Mouse (Mus musculus) embryonic facial prominence, embryonic 12.5 days (tissue): ENCODE data around the gene Iars2. TPM values are rescaled to one million over a fixed set of nuclear protein-coding genes. Genes with fewer than 3 reads are reported as not detected.
"Not testable (repeated sequence)": the region's sequence is repeated elsewhere in the genome, so short reads cannot be mapped to it uniquely, and the experiment has no call there.

ENCODE experiments used
- ATAC-seq: fragments of 200-750 bp; cut with Nextera tagmentation; 2 replicates; pipeline ENCODE4 v1.8.0; 2017; ENCODE audit not compliant: insufficient number of reproducible peaks, insufficient read depth, low FRiP score, low TSS enrichment
- H3K27ac ChIP-seq: fragments of 300-500 bp; sonication (generic); 2 replicates; pipeline ENCODE4 v1.5.1; 2016; ENCODE audit warnings: mild to moderate bottlenecking
- H3K27me3 ChIP-seq: fragments of 300-500 bp; sonication (generic); 2 replicates; pipeline ENCODE4 v1.6.1; 2016; ENCODE audit warnings: mild to moderate bottlenecking, moderate library complexity
- H3K36me3 ChIP-seq: fragments of 300-500 bp; sonication (generic); 2 replicates; pipeline ENCODE4 v1.6.1; 2016; ENCODE audit warnings: mild to moderate bottlenecking
- H3K4me1 ChIP-seq: fragments of 300-500 bp; sonication (generic); 2 replicates; pipeline ENCODE4 v1.6.1; 2016
- H3K4me2 ChIP-seq: fragments of 300-500 bp; sonication (generic); replicated peaks from 2 replicates; pipeline ENCODE4 v1.6.1; 2016; ENCODE audit warnings: mild to moderate bottlenecking, moderate library complexity
- H3K4me3 ChIP-seq: fragments of 300-500 bp; sonication (generic); 2 replicates; pipeline ENCODE4 v1.5.1; 2016; ENCODE audit warnings: mild to moderate bottlenecking
- H3K9ac ChIP-seq: fragments of 300-500 bp; sonication (generic); 2 replicates; pipeline ENCODE4 v1.6.1; 2016; ENCODE audit warnings: mild to moderate bottlenecking, moderate library complexity
- H3K9me3 ChIP-seq: fragments of 300-500 bp; sonication (generic); 2 replicates; pipeline ENCODE4 v1.6.1; 2016; ENCODE audit warnings: mild to moderate bottlenecking, moderate library complexity
- WGBS: fragments of 180-500 bp; shearing (Covaris S2); methylation state at CpG from one replicate; pipeline ENCODE4 v1.1.7; 2016; 5-methylcytosine and 5-hydroxymethylcytosine counted together
- polyA plus RNA-seq: library from polyadenylated mRNA; unstranded; fragments of >200 nt; fragmentation: Nextera tagmentation; extraction: Ambion mirVana; gene quantifications from 2 replicates; pipeline ENCODE4 v1.2.1, GENCODE M21; 2016

The Iars2 gene
- polyA plus RNA-seq, 1 experiment from 2014 or later = 29.1 TPM

DNA sequence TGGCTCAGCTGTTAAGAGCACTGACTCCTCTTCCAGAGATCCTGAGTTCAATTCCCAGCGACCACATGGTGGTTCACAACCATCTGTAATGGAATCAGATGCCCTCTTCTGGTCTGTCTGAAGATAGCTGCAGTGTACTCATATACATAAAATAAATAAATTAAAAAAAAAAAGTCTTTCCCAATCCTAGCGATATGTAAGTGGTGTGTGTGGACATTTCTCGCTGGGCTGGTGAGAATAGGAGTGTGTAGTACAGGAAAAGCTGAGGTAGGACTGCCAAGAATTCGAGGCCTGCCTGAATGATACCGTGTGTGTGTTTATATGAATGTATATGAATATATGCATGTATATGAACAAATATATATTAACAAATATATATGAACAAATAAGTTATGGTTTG is 2.2 kb upstream of the Iars2 start:
- Histone ChIP-seq H3K27ac (no peak overlapping the region), H3K36me3 (peaks cover 8% of the 10 kb centered on the region; the same call in 1 of the 2 replicates), H3K9me3 (no peaks in the 10 kb centered on the region), H3K27me3 (no peaks in the 10 kb centered on the region), H3K4me3 (peak overlapping the region; percentile 59; the same call in 1 of the 2 replicates), H3K9ac (no peak overlapping the region), H3K4me1 (peaks cover 11% of the 10 kb centered on the region; the same call in 1 of the 2 replicates), H3K4me2 (peak overlapping the region; percentile 77; the same call in 1 of the 2 replicates)
- ATAC-seq = no peak
- WGBS = 52% methylated on average over 5 of the region's 5 CpGs

DNA sequence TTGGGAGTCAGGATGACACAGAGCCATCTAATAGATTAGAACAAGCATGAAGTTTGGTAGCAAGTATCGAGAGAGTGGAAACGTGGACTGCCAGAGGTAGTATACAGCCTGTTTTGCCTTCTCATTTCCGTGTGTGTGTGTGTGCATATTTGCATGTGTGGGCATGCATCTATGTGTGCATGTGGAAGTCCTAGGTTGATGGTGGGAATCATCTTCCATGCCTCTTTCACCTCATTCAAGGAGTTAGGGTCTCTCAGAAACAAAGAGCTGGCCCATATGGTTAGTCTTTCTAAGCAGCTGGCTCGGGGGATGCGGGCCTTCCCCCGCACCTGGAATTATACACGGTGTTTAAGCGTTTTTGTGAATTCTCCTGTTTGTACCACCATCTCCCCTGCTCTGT is 655 bp upstream of the Iars2 start:
- no peaks in the 10 kb centered on the region for H3K9me3 ChIP-seq
- 94% methylated on average over 8 of the region's 8 CpGs for WGBS
- H3K27ac ChIP-seq = no peak overlapping the region
- H3K9ac ChIP-seq = no peak overlapping the region
- no peaks in the 10 kb centered on the region for H3K27me3 ChIP-seq
- H3K4me3 ChIP-seq = peak overlapping the region; percentile 92; the same call in 1 of the 2 replicates
- ATAC-seq = no peak
- H3K36me3 ChIP-seq = peaks cover 18% of the 10 kb centered on the region
- H3K4me2 ChIP-seq = peak overlapping the region; percentile 68; the same call in 1 of the 2 replicates
- peaks cover 11% of the 10 kb centered on the region; the same call in 1 of the 2 replicates for H3K4me1 ChIP-seq

DNA sequence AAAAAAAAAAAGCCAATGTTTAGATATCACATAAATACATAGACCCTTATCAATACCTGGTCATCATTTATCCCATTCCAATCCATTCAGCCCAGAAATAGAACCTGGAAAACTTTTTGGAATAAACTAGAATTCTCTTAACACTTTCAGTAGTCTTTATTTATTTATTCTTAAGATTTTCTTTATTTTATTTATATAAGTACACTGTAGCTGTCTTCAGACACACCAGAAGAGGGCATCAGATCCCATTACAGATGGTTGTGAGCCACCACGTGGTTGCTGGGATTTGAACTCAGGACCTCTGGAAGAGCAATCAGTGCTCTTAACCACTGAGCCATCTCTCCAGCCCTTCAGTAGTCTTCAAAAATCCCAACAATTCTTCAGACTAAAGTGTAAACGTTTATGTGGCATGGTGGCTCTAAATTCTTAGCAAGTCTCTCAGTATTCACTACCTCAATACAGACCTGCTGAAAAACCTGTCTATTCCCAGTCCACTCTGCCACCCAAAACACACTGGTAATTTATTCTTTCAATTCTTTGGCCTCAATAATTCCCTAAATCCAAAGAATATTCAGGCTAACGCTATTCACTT is 1.3 kb downstream of the Iars2 start:
- H3K27ac ChIP-seq, ATAC-seq, H3K9ac ChIP-seq, H3K27me3 ChIP-seq, H3K4me1 ChIP-seq, H3K9me3 ChIP-seq: not testable (repeated sequence)
- peak overlapping the region; percentile 68 for H3K4me2 ChIP-seq
- H3K36me3 ChIP-seq = peaks cover 34% of the 10 kb centered on the region
- WGBS = 67% methylated on average over 3 of the region's 3 CpGs
- peak overlapping the region; percentile 92; the same call in 1 of the 2 replicates for H3K4me3 ChIP-seq

DNA sequence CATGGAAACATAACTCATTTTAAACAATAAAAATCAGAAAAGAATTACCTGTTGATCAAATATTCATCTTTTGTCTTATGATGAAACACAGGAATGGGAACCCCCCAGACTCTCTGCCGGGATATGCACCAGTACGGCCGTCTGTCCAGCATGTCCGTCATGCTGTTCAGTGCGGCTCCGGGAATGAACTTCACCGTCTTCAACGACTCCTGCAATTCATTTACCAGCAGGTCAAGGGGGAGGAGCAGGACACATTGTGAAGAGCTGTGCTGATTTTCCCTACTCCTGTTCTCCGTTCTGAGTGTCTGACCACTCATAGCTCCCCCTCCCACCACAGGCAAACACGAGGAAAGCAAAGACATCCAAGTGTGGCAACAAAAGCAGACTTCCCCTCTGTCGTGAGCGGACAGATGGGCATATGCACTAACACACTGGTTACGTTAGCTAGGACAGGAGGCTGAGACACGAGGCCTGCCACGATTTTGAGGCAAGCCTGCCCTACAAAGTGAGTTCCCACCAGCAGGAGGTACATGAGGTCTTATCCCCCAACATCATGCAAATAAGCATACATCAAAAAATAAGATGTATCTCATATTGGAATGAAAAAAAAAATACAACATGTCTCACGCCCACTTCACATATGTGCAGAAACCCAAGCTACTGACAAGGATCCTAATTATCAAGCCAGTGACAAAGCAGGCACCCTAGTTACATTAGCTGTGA is 13.2 kb downstream of the Iars2 start:
- H3K9me3 ChIP-seq = no peaks in the 10 kb centered on the region
- H3K4me3 ChIP-seq = no peak overlapping the region
- H3K27me3 ChIP-seq = no peaks in the 10 kb centered on the region
- no peak overlapping the region for H3K9ac ChIP-seq
- no peaks in the 10 kb centered on the region for H3K4me1 ChIP-seq
- no peak for ATAC-seq
- no peak overlapping the region for H3K4me2 ChIP-seq
- H3K36me3 ChIP-seq = peaks cover 69% of the 10 kb centered on the region
- H3K27ac ChIP-seq = no peak overlapping the region
- 84% methylated on average over 16 of the region's 16 CpGs for whole genome bisulfite sequencing

DNA sequence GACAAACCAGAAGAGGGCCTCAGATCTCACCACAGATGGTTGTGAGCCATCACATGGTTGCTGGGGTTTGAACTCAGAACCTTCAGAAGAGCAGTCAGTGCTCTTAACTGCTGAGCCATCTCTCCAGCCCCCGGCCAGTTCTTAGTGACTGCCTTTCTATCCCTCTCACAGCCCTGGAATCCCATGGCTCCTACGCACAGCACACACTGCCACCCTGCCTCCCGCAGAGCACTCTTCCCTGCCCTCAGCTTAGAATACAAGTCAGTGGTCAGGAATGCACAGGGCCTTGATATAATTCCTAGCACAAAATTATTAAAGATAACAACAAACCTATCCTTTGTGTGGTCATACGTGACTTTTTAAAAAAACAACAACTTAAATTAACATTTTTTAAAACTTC is 14.7 kb downstream of the Iars2 start:
- no peak overlapping the region for H3K27ac ChIP-seq
- H3K4me1 ChIP-seq = no peaks in the 10 kb centered on the region
- WGBS = 88% methylated on average over 4 of the region's 4 CpGs
- peaks cover 56% of the 10 kb centered on the region for H3K36me3 ChIP-seq
- no peaks in the 10 kb centered on the region for H3K27me3 ChIP-seq
- ATAC-seq = no peak
- no peak overlapping the region for H3K9ac ChIP-seq
- H3K4me2 ChIP-seq = no peak overlapping the region
- no peaks in the 10 kb centered on the region for H3K9me3 ChIP-seq
- H3K4me3 ChIP-seq = no peak overlapping the region

DNA sequence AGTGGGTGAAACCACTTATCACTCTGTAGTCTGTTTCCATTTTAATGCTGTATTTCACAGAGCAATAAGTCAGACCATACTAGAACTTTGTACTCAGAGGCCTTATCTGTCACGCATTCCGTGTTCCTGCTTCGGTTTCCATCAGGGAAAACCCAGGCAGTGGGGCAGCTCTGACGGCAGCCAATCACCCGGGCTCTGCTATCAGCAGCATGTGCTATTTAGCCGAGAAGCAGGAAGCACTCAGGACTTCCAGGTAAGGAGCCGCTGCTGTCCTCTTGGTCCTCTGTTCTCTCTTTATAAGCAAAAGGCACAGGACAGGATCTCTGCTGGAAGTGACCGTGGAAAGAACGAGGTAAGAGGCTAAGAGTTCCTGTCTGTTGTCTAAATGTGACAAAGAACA is 17.2 kb downstream of the Iars2 start:
- Histone ChIP-seq H3K27ac (no peak overlapping the region), H3K4me2 (no peak overlapping the region), H3K4me3 (no peak overlapping the region), H3K9me3 (no peaks in the 10 kb centered on the region), H3K27me3 (no peaks in the 10 kb centered on the region), H3K36me3 (peaks cover 53% of the 10 kb centered on the region), H3K9ac (no peak overlapping the region), H3K4me1 (no peaks in the 10 kb centered on the region)
- ATAC-seq = no peak
- WGBS = 90% methylated on average over 9 of the region's 9 CpGs

DNA sequence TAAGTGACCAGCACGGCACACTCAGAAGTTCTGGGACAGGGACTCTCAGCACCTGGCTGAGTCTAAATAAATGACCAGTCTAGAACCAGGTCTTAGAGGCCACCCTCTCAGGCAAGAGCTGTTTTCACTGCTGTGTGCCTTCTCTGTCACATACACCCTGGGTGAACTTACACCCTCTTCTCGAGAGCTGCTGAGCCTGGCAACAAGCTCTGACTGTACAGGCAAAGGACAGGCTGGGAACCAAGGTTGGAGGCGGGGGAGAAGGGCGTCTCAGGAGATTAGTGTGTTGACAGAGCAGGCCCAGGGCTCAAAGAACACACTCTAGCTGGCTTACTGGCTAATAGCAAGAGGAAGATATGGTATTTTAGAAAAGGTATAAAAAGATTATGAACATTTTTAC is 20.3 kb downstream of the Iars2 start:
- no peak overlapping the region for H3K27ac ChIP-seq
- peaks cover 38% of the 10 kb centered on the region for H3K36me3 ChIP-seq
- H3K4me1 ChIP-seq = no peaks in the 10 kb centered on the region
- no peak overlapping the region for H3K4me3 ChIP-seq
- ATAC-seq = no peak
- H3K9me3 ChIP-seq = no peaks in the 10 kb centered on the region
- no peak overlapping the region for H3K9ac ChIP-seq
- H3K4me2 ChIP-seq = no peak overlapping the region
- H3K27me3 ChIP-seq = no peaks in the 10 kb centered on the region
- 80% methylated on average over 4 of the region's 4 CpGs for WGBS

DNA sequence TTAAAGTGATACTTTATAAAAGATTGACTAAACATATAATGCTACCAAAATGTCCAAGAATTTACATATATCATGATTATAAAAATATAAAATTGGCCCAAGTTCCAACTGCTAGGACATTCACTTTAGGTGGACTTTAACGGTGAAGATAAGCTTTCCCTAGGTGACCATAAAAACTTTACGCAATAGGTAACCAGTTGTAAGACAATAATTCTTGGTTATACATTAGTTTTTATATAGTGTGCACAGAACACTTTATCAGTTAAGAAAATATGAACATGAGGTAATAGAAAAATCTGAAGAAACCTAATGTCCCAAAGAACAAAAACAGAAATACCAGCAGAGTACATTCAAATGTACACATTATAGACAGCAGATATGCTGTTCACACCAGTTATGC is 20.9 kb downstream of the Iars2 start:
- Histone ChIP-seq H3K4me3 (no peak overlapping the region), H3K36me3 (peaks cover 33% of the 10 kb centered on the region), H3K4me1 (no peaks in the 10 kb centered on the region), H3K27ac (no peak overlapping the region), H3K4me2 (no peak overlapping the region), H3K9ac (no peak overlapping the region), H3K27me3 (no peaks in the 10 kb centered on the region), H3K9me3 (no peaks in the 10 kb centered on the region)
- over 99% methylated on average over 2 of the region's 2 CpGs for WGBS
- no peak for ATAC-seq

DNA sequence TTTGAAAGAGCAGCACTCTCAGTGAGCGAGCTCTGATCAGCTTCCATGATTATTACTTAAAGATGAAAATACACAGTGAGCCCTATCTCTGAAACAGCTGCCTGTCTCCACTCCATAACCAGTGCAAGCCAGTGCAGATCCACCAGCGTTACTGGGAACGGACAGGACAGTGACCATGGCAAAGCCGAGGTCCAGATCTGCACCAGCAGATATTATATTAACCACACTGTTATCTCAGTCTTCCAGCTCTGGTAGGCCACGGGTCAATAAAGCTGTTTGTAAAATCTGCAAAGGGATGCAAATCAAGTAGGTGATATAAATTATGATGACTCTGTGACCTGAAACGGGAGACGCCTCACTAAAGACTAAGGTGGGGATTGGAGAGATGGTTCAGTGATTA is 21.6 kb downstream of the Iars2 start:
- no peak for ATAC-seq
- Histone ChIP-seq H3K9ac (no peak overlapping the region), H3K4me2 (no peak overlapping the region), H3K27me3 (no peaks in the 10 kb centered on the region), H3K4me3 (no peak overlapping the region), H3K36me3 (peaks cover 33% of the 10 kb centered on the region), H3K27ac (no peak overlapping the region), H3K4me1 (no peaks in the 10 kb centered on the region), H3K9me3 (no peaks in the 10 kb centered on the region)
- 93% methylated on average over 7 of the region's 7 CpGs for WGBS

DNA sequence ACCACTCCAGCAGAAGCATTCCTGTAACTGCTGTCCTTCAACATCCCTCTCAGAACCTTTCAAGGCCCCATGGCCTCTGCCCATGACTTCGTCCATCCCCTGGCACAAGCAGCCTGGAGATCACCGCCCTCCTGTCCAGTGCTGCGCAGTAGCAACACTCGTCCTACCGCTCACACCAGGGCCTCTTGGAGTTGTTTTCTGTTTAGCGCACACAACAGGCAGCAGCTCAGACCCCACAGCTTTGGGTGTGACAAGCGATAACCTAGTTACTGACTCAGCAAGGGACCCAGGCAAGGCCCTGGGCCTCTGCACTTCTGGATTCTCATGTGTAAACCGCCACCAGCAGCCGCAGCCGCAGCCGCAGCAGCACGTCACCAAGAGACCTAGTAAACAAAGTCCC is 22.4 kb downstream of the Iars2 start:
- H3K36me3 ChIP-seq = peaks cover 30% of the 10 kb centered on the region
- WGBS = 95% methylated on average over 12 of the region's 12 CpGs

DNA sequence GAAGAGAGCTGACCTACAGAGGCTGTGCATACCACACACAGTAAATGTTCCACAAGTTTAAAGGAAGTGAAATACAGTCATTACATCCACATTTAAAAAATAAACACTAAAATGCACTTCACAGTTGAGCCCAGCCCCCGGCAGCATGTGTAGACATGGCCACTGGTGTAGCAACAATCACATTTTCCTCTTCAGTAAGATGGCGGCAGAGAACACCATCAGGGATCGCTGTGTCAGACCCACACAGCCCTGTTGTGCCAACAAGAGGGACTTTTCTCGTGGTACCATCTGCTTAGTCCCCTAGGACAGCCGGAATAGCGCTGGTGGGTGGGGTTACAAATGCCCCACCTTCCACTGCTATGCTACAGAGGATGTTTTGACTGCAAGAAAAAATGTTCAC is 26.4 kb downstream of the Iars2 start:
- 94% methylated on average over 6 of the region's 6 CpGs for WGBS
- H3K36me3 ChIP-seq = peaks cover 37% of the 10 kb centered on the region

More for the DNA sequence above, 22.4 kb downstream of the Iars2 start:
- no peak overlapping the region for H3K4me2 ChIP-seq
- H3K4me3 ChIP-seq = no peak overlapping the region
- H3K27me3 ChIP-seq = no peaks in the 10 kb centered on the region
- H3K27ac ChIP-seq = no peak overlapping the region
- H3K9me3 ChIP-seq = no peaks in the 10 kb centered on the region
- ATAC-seq = no peak
- no peaks in the 10 kb centered on the region for H3K4me1 ChIP-seq
- H3K9ac ChIP-seq = no peak overlapping the region

DNA sequence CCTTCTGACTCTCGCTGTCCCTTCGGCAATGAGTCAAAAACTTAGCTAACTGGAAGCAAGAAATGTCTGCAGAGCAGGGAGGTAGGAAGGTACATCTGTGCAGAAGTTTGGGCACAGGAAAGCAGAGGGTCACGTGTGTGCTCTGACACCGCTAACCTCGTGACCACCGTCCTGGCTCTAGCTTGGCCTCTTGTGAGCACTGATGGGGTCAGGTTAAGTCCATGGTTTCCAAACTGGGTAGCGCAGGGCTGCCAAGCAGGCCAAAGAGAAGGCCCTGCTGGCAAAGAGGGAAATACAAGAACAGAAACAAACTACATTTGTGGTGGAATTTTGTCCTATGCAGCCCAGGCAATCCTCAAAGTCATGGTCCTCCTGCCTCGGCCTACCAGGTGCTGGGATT is 30.7 kb downstream of the Iars2 start:
- H3K4me1 ChIP-seq = no peaks in the 10 kb centered on the region
- no peak overlapping the region for H3K9ac ChIP-seq
- H3K27ac ChIP-seq = no peak overlapping the region
- no peak overlapping the region for H3K4me2 ChIP-seq
- no peak overlapping the region for H3K4me3 ChIP-seq
- 86% methylated on average over 8 of the region's 8 CpGs for WGBS
- no peaks in the 10 kb centered on the region for H3K27me3 ChIP-seq
- H3K36me3 ChIP-seq = peaks cover 58% of the 10 kb centered on the region
- H3K9me3 ChIP-seq = no peaks in the 10 kb centered on the region
- ATAC-seq = no peak

More for the DNA sequence above, 26.4 kb downstream of the Iars2 start:
- no peak for ATAC-seq
- Histone ChIP-seq H3K9ac (no peak overlapping the region), H3K4me2 (no peak overlapping the region), H3K4me3 (no peak overlapping the region), H3K27ac (no peak overlapping the region), H3K9me3 (no peaks in the 10 kb centered on the region), H3K27me3 (no peaks in the 10 kb centered on the region), H3K4me1 (no peaks in the 10 kb centered on the region)
